Mouse (Mus musculus) megakaryocyte, adult 5-6 weeks (primary cell): ENCODE data around the gene Itga5. TPM values are rescaled to one million over a fixed set of nuclear protein-coding genes. Genes with fewer than 3 reads are reported as not detected.
A peak's percentile ranks its signal among the peaks of the same experiment; 100 is the strongest.

Experiments used
- ATAC-seq: 2 replicates; pipeline ENCODE4 v1.8.0; 2016; ENCODE audit warnings: mild to moderate bottlenecking, inconsistent platforms; ENCODE audit not compliant: poor library complexity, severe bottlenecking
- total RNA-seq, 2 experiments: library from RNA; stranded (forward) in 1 of 2; stranded (reverse) in 1 of 2; fragments of 153-499, 151-499 nt in 1 of 2; fragments of 221-1000, 200-1000 nt in 1 of 2; gene quantifications; 2 replicates each; pipeline versions ENCODE4 v1.2.3 to v1.2.4; 2015 to 2017

The Itga5 gene
- total RNA-seq, 2 experiments from 2014 or later, result 9.5 to 21.4 TPM

- no peak; the same call in 1 of the 2 replicates for ATAC-seq
Observed at GRCm38 (mm10) chr15:103365471-103366375, 840 bp downstream of the Itga5 start.

DNA sequence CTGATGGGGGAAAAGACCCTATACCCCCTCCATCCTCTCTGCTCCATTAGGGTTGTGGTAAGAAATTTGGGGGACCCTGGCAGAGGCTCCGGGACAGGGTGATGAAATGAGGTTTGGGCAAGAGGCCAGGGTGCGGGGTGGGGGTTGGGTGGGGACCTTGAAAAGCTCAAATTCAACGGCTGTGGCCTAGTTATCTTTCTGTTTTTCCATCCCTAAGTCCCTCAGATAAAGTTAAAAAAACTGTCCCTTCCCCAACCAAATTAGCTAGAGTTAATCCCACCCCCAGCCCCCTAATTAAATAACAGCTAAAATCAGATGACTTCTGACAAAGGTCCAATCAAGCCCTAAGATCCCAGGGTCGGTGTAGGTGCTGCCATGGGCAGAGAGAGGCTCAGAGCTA is 1.8 kb downstream of the Itga5 start:
- no peak for ATAC-seq

DNA sequence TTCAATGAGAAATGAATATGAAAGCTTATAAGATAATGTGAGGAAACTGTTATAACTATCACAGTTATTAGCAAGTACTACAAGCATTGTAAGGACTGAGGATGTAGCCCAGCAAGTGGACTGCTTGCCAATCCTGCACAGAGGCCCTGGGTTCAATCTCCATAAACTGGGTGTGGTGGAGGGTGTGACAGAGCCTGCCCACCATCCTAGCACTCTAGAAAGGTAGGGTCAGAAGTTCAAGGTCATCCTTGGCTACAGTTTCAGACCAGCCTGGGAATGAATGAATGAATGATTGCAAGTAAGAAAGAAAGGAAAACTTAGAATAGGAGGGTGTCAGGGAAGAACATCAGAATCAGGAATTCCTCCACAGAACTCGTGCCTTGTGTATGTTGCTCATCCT is 2.8 kb downstream of the Itga5 start:
- no peak for ATAC-seq

DNA sequence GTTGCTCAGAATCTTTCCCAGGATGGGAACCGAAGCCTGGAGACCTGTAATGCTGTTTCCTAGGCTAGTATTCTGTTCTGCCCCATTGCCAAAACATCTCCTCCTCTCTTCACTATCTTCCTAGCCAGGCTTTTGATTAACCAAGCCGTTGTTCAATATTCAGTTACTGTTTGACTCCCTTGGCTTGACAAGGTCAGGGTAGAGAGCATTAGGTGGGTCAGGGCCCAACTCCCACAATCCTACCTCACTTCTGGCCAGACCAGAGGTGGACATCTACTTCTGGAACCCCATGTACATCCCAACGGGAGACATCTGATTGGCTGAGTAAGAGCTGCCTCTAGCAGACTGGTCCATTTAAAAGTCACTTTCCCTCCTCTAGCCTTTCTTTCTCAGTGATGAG is 3.6 kb downstream of the Itga5 start:
- no peak for ATAC-seq

DNA sequence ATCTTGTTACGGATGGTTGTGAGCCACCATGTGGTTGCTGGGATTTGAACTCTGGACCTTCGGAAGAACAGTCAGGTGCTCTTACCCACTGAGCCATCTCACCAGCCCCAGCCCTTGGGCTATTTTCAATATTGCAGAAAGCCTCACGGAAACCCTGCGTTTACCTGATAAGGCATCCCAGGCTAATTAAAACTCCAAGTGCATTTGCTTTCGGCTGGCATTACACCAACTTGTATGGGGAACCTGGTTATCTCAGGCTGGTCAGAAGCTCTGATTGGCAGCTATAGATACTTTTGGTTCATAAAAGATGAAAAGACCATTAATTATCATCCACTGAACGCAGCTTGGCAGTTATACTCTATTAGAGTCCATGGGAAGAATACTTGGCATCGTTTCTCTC is 4.2 kb downstream of the Itga5 start:
- no peak for ATAC-seq

- ATAC-seq, result peak; percentile 74
Observed at GRCm38 (mm10) chr15:103361269-103361668, 5.3 kb downstream of the Itga5 start.

DNA sequence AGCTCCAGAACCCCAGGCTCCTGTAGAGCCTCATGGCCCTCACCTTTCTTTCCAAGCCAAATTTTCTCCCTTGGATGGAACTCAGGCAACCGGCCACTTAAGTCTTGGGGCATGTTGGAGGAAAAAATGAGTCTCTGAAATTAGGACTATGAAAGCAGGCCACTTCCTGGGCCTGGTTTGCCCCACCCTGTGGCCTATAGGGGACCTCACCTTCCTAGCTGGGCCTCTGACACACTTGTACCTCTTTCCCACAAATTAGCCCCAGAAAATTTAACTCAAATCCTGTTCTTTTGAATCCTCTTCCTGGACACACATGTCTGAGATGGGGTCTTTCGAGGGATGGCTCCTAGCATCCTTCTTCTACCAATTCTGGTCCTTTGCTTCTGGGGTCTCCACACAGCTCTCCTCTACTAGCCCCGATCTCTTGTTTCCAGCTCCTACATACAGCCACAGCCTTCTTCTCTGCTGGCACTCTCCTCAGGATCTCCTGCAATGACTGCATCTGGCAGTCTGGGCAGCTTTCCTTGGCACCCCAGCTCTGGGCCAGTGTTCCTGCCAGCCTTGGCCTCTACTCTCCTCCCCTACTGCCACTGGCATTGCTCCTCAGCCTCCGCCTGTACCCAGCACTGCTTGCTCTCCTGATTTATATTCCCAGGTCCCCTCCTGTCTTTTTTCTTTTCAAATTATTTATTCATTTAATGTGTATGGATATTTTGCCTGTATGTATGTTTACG is 6.5 kb downstream of the Itga5 start:
- ATAC-seq, result no peak

GRCm38 (mm10) chr15:103359122-103359510 is 7.4 kb downstream of the Itga5 start:
- ATAC-seq, result peak; percentile 34; the same call in 1 of the 2 replicates

DNA sequence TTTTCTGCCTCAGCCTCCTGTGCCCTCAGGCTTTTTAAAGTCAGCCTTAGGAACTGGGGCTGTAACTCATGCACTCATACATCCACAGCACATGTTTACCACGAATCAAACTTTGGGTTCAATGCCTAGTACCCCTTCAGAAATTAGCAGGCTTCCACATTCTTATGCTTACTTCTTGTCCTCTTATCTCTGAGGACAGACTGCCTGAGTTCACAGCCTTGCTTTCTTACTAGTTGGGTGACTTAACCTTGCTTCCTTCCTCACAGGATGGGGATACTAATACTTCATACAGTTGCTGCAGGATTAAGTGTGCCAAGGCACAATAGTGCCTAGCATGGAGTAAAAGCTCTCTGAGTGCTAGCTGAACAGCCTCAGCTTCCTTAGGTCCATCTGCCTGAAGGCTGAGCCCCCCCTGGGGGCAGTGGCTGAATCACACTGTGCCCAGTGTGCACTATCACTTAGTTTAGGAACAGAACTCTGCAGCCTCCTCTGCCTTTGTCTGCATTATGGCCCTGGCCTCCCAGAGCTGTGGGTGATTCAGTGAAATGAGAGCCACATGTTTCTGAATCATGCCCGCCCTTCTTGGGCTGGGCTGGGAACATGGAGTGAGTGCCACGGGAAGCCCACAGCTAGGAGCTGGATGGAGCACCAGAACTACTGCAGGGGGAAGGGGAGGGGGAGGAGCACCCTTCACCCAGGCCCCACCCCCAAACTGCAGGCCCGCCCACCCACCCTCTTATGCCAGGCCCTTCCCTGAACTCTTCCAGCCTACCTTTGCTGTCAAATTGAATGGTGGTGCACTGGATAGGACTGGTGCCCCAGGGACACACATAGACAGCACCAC is 8.1 kb downstream of the Itga5 start:
- ATAC-seq, result no peak

DNA sequence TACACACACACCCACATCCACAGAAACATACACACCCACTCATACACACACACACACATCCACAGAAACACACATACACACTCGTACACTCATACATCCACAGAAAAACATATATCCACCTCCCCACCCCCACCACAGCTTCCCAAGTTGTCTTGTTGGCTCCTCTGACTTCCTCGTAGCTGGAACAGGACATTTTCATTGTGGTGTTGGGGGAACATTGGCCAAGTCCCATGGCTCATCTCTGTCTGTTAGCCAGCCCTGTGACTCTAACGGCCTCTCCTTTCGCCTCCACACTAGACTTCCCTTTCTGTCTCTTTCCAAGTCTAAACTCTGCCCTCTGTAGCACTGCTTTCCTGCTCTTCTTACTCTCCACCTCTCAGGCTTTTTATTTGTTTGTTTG is 8.7 kb downstream of the Itga5 start:
- no peak for ATAC-seq

DNA sequence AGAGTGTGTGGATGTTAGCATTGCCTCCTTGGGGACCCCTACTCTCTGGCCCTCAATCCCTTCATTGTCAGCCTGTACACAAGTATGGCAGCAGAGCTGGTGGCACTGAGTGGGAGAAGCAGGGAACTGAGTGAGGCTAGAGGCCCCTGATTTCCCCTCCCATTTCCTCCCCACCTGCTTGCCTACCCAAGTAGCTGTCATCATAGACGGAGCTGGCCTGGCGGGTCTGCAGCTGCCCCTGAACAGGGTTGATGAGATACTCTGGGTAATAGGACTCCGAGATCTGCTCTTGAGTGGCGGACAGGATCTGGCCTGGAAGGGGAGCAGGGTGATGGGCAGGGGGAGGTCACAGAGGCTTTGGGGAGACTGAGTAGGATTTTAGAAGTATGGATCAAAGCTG is 10.4 kb downstream of the Itga5 start:
- ATAC-seq, result no peak

DNA sequence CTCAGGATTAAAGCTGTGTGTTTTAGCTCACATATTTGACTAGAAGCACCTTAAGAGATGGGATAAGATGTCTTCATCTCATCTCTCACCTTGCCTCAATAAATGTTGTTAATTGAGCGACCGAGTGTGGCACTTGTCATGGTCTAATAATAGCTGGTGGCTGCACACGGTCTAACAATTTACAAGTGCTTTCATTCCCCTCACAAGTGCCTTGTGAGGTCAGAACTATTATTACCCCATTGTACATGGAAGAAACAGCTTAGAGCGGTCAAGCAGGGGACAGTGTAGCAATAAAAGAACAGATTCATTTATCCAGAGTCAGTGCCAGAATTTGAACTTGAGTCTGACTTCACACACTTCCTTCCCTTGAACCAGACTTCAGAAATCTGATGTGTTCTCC is 11.1 kb downstream of the Itga5 start:
- ATAC-seq, result no peak

GRCm38 (mm10) chr15:103354690-103355089 is 11.9 kb downstream of the Itga5 start:
- no peak for ATAC-seq

DNA sequence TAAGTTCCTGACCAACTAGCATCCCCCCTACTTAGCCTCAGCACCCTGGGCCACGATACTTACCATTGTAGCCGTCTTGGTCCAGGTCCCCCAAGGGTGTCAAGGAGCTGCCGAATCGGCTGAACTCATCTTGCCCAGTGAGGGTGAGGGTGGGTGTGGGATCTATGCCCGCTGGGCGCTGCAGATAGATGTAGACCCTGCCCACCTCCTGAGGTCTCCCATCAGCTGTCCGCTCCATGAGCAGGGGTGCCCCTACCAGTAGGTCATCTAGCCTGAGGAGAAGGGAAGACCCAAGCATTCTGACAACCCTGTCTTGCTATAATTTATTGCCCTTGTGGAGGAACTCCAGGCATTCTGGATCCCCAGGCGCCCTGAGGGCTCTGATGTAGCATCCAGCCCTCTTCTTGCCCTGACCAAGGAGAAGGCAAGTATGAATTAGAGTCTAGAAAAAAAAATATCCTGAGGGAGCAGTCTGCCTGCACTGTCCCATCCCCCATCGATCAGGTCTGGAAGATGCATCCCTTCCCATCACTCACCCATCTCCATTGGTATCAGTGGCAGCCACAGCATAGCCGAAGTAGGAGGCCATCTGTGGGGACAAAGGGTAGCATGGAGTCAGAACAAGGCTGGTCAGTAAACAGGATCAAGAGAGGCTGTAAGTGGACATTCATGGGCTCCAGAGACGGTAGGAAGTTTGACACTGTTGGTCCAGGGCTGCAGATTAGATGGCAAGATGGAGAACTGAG is 12.9 kb downstream of the Itga5 start:
- ATAC-seq, result no peak

DNA sequence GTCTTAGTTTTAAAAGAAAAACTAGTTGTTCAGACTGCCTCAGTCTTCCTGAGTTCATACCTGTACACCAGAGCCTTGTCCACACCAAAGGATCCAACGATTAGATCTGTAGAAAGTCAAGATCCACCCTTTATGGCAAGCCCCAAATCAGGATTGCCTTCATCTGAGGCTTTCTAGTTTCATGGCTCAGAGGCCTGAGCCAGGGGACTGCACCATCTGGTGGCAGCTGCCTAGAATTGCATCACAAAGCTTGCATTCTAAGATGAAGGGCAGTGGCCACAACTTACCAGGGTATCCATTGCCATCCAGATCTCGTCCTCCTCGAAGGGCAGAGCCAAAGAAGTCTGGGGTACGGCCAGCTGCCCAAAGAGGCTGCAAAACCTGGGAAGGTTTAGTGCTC is 13.7 kb downstream of the Itga5 start:
- ATAC-seq, result peak; percentile 95

DNA sequence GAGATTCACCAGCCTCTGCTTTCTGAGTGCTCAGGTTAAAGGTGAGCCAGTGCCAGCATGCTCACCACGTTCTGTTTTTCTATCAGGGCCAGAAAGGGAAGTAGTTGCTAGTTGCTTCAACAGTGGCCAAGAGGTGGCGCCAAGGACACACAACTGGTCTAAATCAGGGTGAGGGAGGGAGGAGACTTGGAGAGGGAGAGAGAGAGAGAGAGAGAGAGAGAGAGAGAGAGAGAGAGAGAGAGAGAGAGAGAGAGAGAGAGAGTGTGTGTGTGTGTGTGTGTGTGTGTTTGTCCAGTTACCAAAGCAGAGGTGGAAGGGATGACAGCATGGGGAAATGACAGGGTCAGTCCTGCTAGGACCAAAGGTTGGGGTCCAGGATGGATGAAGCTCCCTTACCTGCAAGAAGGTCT is 19.3 kb downstream of the Itga5 start:
- peak; percentile 92 for ATAC-seq

DNA sequence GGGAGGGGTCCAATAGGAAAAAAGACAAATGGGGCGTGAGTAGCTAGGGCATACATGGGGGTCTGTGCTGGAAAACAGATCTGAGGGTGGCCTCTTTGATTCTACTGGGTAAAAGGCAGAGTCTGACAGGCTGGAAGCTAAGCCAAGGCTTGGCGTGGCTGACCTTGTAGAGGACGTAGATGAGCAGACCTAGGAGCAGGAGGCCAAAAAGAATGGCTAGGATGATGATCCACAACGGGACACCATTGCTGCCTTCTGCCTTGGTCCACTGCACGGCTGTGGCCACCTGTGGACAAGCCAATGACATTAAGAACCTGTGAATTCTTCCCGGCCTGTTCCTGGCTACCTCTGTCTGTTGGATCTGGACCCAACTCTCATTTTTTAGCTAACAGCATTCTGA is 20.8 kb downstream of the Itga5 start:
- no peak for ATAC-seq

GRCm38 (mm10) chr15:103343556-103343955 is 23.0 kb downstream of the Itga5 start:
- ATAC-seq, result no peak

- no peak for ATAC-seq
Observed at GRCm38 (mm10) chr15:103343008-103343407, 23.6 kb downstream of the Itga5 start.

DNA sequence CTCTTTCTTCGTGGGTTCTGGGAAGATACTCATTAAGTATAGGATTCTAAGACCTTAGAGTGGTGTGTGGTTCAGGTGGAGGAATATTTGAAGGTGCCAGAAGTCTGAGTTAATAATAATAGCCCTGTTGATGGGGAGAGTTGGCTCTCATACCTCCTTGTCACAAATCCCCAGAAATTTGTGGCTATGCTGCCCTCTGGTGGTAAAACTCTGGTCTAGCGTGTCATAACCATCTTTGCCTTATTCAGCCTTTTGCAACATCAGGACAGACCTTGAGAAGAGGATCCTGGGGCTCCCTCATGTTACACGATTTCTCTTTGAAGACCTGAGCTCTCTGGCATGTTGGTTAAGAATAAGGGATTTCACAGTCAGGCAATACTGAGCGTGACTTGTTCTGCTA is 24.1 kb downstream of the Itga5 start:
- ATAC-seq, result peak; percentile 48
